8 mouse cellular contexts compared by ENCODE assay signal in the genomic region with DNA sequence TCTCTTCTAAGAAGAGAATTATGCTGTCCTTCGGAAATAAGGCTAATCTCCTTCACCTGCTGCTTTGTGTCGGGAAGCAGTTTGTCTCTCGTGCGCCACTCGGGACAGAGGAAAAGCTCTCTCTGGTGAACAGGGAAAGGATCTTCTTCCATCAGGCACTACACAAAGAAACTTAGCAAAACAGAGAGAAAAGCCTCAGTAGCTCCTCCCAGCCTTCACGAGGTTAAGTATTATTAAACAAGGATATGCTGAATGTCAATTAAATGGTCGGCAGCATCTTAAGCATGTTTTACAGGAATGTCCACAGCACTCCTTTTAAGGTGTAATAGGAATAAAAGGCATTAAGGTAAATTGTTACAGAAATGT. TPM values are rescaled to one million over a fixed set of nuclear protein-coding genes. Genes with fewer than 3 reads are reported as not detected.
DNase-seq lines count a peak whose midpoint lies in the region; ATAC-seq and TF ChIP-seq lines count a peak whose summit lies in the region.

No protein-coding gene starts in this region.

- 2% methylated on average over 7 of the region's 7 CpGs for WGBS in heart, embryonic 10.5 days
- 0% methylated on average over 7 of the region's 7 CpGs for WGBS in forebrain, embryonic 14.5 days
- under 1% methylated on average over 7 of the region's 7 CpGs for WGBS in liver, embryonic 16.5 days (ENCODE audit: insufficient replicate concordance)

- H3K4me3 ChIP-seq in heart, embryonic 10.5 days: peak overlapping the region; percentile 97
- H3K4me3 ChIP-seq in CH12.LX (replicated peaks in 1 of 3; ENCODE audit: low read depth in 2 of 3, low read length in 2 of 3, poor library complexity in 1 of 3): peak overlapping the region; percentile 39 to 75 (median 43)
- H3K4me3 ChIP-seq in forebrain, embryonic 14.5 days (ENCODE audit: low read depth, low read length): peak overlapping the region; percentile 85
- H3K4me3 ChIP-seq in liver, embryonic 16.5 days (ENCODE audit: low read depth, low read length): peak overlapping the region; percentile 86

- TF ChIP-seq CTCF in CH12.LX (conservative IDR thresholded peaks at IDR 0.05 in 1 of 2, IDR thresholded peaks at IDR 0.05 in 1 of 2; ENCODE audit: low read depth in 2 of 2, low read length in 2 of 2): no peak

- no peaks in the 10 kb centered on the region for H3K79me2 ChIP-seq in CH12.LX (replicated peaks; ENCODE audit: control insufficient read depth, extremely low read depth, insufficient read depth, poor library complexity, severe bottlenecking)

- no peak for TF ChIP-seq POLR2A in CH12.LX (IDR thresholded peaks at IDR 0.05; ENCODE audit: low read depth, low read length)

- TF ChIP-seq RAD21 in CH12.LX (IDR thresholded peaks at IDR 0.05; ENCODE audit: low read depth, low read length): no peak

- H3K27ac ChIP-seq in heart, embryonic 10.5 days: peak overlapping the region; percentile 93
- H3K27ac ChIP-seq in CH12.LX (ENCODE audit: insufficient read depth, low read depth): no peak overlapping the region
- H3K27ac ChIP-seq in forebrain, embryonic 14.5 days (ENCODE audit: low read depth, low read length): peak overlapping the region; percentile 79
- H3K27ac ChIP-seq in liver, embryonic 16.5 days (ENCODE audit: low read length): no peak overlapping the region

- no peak for DNase-seq in heart, embryonic 10.5 days (ENCODE audit: low spot score)
- no peak for DNase-seq in heart, postnatal 36 days
- no peak for DNase-seq in CH12.LX (ENCODE audit: extremely low read depth)
- no peak for DNase-seq in forebrain, embryonic 14.5 days (ENCODE audit: low spot score)
- no peak for DNase-seq in thymus, adult 18-20 months
- no peak for DNase-seq in ovary, adult 18-20 months (ENCODE audit: low spot score)
- no peak for DNase-seq in thymus, postnatal 25 days

- TF ChIP-seq EP300 in CH12.LX (IDR thresholded peaks at IDR 0.05; ENCODE audit: low read length): no peak

- H3K27me3 ChIP-seq in heart, embryonic 10.5 days (ENCODE audit: insufficient read depth, poor library complexity, severe bottlenecking): no peaks in the 10 kb centered on the region
- H3K27me3 ChIP-seq in CH12.LX (replicated peaks): peaks cover 43% of the 10 kb centered on the region
- H3K27me3 ChIP-seq in forebrain, embryonic 14.5 days (replicated peaks; ENCODE audit: control insufficient read depth, insufficient read depth, low read length): no peaks in the 10 kb centered on the region
- no peaks in the 10 kb centered on the region for H3K27me3 ChIP-seq in liver, embryonic 16.5 days (ENCODE audit: control insufficient read depth, insufficient read depth, low read depth, low read length)

- H3K4me2 ChIP-seq in CH12.LX (ENCODE audit: insufficient read depth, low read depth, poor library complexity, severe bottlenecking): peak overlapping the region; percentile 95
- H3K4me2 ChIP-seq in forebrain, embryonic 14.5 days (ENCODE audit: low read length): peak overlapping the region; percentile 59
- peak overlapping the region; percentile 95 for H3K4me2 ChIP-seq in liver, embryonic 16.5 days (ENCODE audit: low read depth, low read length)

- in situ Hi-C loops in CH12.LX (cut with MboI; ENCODE audit: low pct_ligation_motif_present, low pct_unique_long_range_greater_than_20kb, low sequenced_read_pairs): no loop called here

- peaks cover 5% of the 10 kb centered on the region; the same call in 1 of the 2 replicates for H3K4me1 ChIP-seq in heart, embryonic 10.5 days
- H3K4me1 ChIP-seq in CH12.LX (ENCODE audit: control insufficient read depth in 1 of 2, insufficient read depth in 2 of 2): peaks cover 0 to 15% of the 10 kb centered on the region in 2 experiments; a peak in 3 of 4 replicates
- H3K4me1 ChIP-seq in forebrain, embryonic 14.5 days (ENCODE audit: control insufficient read depth, insufficient read depth, low read length): peaks cover 7% of the 10 kb centered on the region; the same call in 1 of the 2 replicates
- H3K4me1 ChIP-seq in liver, embryonic 16.5 days (ENCODE audit: control insufficient read depth, low read depth, low read length): peaks cover 7% of the 10 kb centered on the region

- H3K9ac ChIP-seq in CH12.LX (ENCODE audit: insufficient read depth, low read depth): no peak overlapping the region
- peak overlapping the region; percentile 61 for H3K9ac ChIP-seq in forebrain, embryonic 14.5 days (ENCODE audit: low read length)
- H3K9ac ChIP-seq in liver, embryonic 16.5 days (ENCODE audit: low read depth, low read length): 0 out of 2 replicates have a peak overlapping the region, but pooled peaks have one; percentile 6

- 0 out of 2 replicates have a peak, but pooled peaks cover 2% of the 10 kb centered on the region for H3K36me3 ChIP-seq in heart, embryonic 10.5 days
- peaks cover 0 to 14% of the 10 kb centered on the region in 2 experiments for H3K36me3 ChIP-seq in CH12.LX (replicated peaks in 1 of 2; ENCODE audit: control insufficient read depth in 1 of 2, insufficient read depth in 1 of 2, low read length in 1 of 2)
- 0 out of 2 replicates have a peak, but pooled peaks cover 6% of the 10 kb centered on the region for H3K36me3 ChIP-seq in forebrain, embryonic 14.5 days (ENCODE audit: control insufficient read depth, insufficient read depth, low read length)
- H3K36me3 ChIP-seq in liver, embryonic 16.5 days (ENCODE audit: control insufficient read depth, insufficient read depth): no peaks in the 10 kb centered on the region

- dilution Hi-C loops in CH12.LX (cut with MboI; ENCODE audit: extremely low pct_ligation_motif_present, extremely low pct_unique_long_range_greater_than_20kb, low sequenced_read_pairs): no loop called here

- no peak; the same call in 1 of the 2 replicates for ATAC-seq in forebrain, embryonic 14.5 days
- no peak for ATAC-seq in liver, embryonic 16.5 days (ENCODE audit: low read depth)

- intact Hi-C loops in heart, postnatal 36 days (cut with DNase I): no loop called here

- H3K9me3 ChIP-seq in heart, embryonic 10.5 days: no peaks in the 10 kb centered on the region
- H3K9me3 ChIP-seq in CH12.LX (replicated peaks; ENCODE audit: low read length): peaks cover 4% of the 10 kb centered on the region
- no peaks in the 10 kb centered on the region for H3K9me3 ChIP-seq in forebrain, embryonic 14.5 days (replicated peaks; ENCODE audit: control insufficient read depth, low read length)
- H3K9me3 ChIP-seq in liver, embryonic 16.5 days (replicated peaks; ENCODE audit: control insufficient read depth, low read length): no peaks in the 10 kb centered on the region

TF ChIP-seq in CH12.LX, 34 proteins besides CTCF, POLR2A, EP300 and RAD21:
- TF ChIP-seq KAT2A (IDR thresholded peaks at IDR 0.05; ENCODE audit: insufficient replicate concordance, low read length) (no peak), RCOR1 (conservative IDR thresholded peaks at IDR 0.05; ENCODE audit: low read depth, low read length) (no peak), MAX (IDR thresholded peaks at IDR 0.05; ENCODE audit: low read length) (no peak), GABPA (IDR thresholded peaks at IDR 0.05; ENCODE audit: insufficient replicate concordance, low read depth, low read length) (no peak), MXI1 (IDR thresholded peaks at IDR 0.05; ENCODE audit: low read depth, low read length) (no peak), SMC3 (IDR thresholded peaks at IDR 0.05; ENCODE audit: low read depth, low read length) (no peak), JUN (IDR thresholded peaks at IDR 0.05; ENCODE audit: insufficient read depth, low read depth, low read length) (no peak), USF2 (conservative IDR thresholded peaks at IDR 0.05; ENCODE audit: low read depth, low read length) (no peak), TCF12 (IDR thresholded peaks at IDR 0.05; ENCODE audit: low read depth, low read length) (no peak), HCFC1 (IDR thresholded peaks at IDR 0.05; ENCODE audit: low read depth, low read length) (no peak), JUND (conservative IDR thresholded peaks at IDR 0.05; ENCODE audit: low read depth, low read length) (no peak), PAX5 (IDR thresholded peaks at IDR 0.05; ENCODE audit: low read length) (no peak), TBP (conservative IDR thresholded peaks at IDR 0.05; ENCODE audit: low read depth, low read length) (no peak), E2F4 (IDR thresholded peaks at IDR 0.05; ENCODE audit: insufficient replicate concordance, low read depth, low read length) (no peak), CHD1 (IDR thresholded peaks at IDR 0.05; ENCODE audit: low read depth, low read length) (no peak), ZMIZ1 (IDR thresholded peaks at IDR 0.05; ENCODE audit: low read depth, low read length) (no peak), NELFE (IDR thresholded peaks at IDR 0.05; ENCODE audit: low read depth, low read length) (no peak)
TF ChIP-seq in CH12.LX: peak in this region for 0.

RNA-seq across cellular contexts. Expression of a gene that starts 0.3 kb away (rescaled TPM):
- polyA plus RNA-seq in heart, embryonic 10.5 days (2016; fragmentation: Nextera tagmentation; extraction: Ambion mirVana): 31.2 and 32.8 TPM in 2 replicates
- total RNA-seq in heart, postnatal 36 days (2021): 10 to 100 TPM in 1 of 2 experiments, 1 to 10 TPM in 1; 9.8 to 11.2 TPM
- total RNA-seq in CH12.LX (2012; rRNA removed) (9.8 and 10.8 TPM in 2 replicates), CH12.LX (2014; rRNA removed) (14.1 and 17.8 TPM in 2 replicates)
- 8.6 and 9.7 TPM in 2 replicates for polyA plus RNA-seq in CH12.LX (2012; ENCODE audit: insufficient read length, low read depth)
- 47.7 and 49.4 TPM in 2 replicates for polyA plus RNA-seq in forebrain, embryonic 14.5 days (2014; fragmentation: Nextera tagmentation; extraction: Ambion mirVana)
- 8.8 and 9.4 TPM in 2 replicates for polyA plus RNA-seq in liver, embryonic 16.5 days (2015; fragmentation: Nextera tagmentation; extraction: Ambion mirVana)

Comparison
In these comparisons a context has a peak if more than half of its experiments do, and no peak if none do; other contexts are left out.
1. H3K27ac ChIP-seq: peak in heart, embryonic 10.5 days (single experiment) and forebrain, embryonic 14.5 days (single experiment); none in CH12.LX (single experiment) and liver, embryonic 16.5 days (single experiment).
2. H3K4me3 ChIP-seq: peak in every context shown above with its lines; median percentile 97 in heart, embryonic 10.5 days; 86 in liver, embryonic 16.5 days; 85 in forebrain, embryonic 14.5 days; 43 in CH12.LX.
3. Peak in every context shown above with its lines, with median percentiles within 50 percentile points of each other: H3K4me2 ChIP-seq.